Mouse (Mus musculus) layer of hippocampus, adult 9-10 months (tissue): ENCODE measurements around the gene Gm8279.
"Not testable (repeated sequence)": the region's sequence is repeated elsewhere in the genome, so short reads cannot be mapped to it uniquely, and the experiment has no call there.

Experiments used
- DNase-seq: peaks from one replicate; pipeline ENCODE4 v3.0.0; 2022; ENCODE audit warnings: low spot score

Gm8279 gene

GRCm38 (mm10) chr14:5131219-5131618 is at the start of gene Gm8279:
Gm8279 (plus strand) TSS chr14:5131519.
- not testable (repeated sequence) for DNase-seq

GRCm38 (mm10) chr14:5164235-5164634 is 32.9 kb downstream of the Gm8279 start, which contains the start of gene Gm3317:
Gm3317 (plus strand) TSS chr14:5164535.
- not testable (repeated sequence) for DNase-seq

- not testable (repeated sequence) for DNase-seq
Measured at GRCm38 (mm10) chr14:5185493-5185892, 54.2 kb downstream of the Gm8279 start, which contains the start of gene Gm8271. Gm8271 (plus strand) TSS chr14:5185793.
